25 mouse cellular contexts compared by ENCODE assay signal in the genomic region with DNA sequence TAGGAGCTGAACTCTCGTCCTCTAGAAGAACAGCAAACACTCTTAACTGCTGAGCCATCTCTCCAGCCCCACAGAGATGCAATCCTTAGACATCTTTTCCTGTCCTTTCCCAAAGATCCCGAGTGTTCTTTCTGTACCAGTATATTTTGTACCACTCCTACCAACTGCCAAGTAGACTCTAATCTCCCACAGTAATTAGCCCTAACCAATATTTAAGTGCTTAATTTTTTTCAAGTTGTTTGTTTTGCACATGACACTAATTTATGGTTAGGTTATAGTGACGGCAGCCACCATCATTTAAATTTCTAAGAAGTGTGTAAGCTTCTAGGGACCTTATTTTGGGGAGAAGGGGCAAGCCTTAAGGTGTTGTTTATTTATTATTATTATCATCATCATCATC. TPM values are rescaled to one million over a fixed set of nuclear protein-coding genes. Genes with fewer than 3 reads are reported as not detected.
DNase-seq lines count a peak whose midpoint lies in the region; ATAC-seq and TF ChIP-seq lines count a peak whose summit lies in the region.
"Had no signal": no experiment of that assay in that cellular context is flagged by ENCODE, and none has a peak within 500 bp of the region (broad histone marks: within the 10 kb centered on the region; RNA-seq: fewer than 3 reads in every experiment).

No protein-coding gene starts in this region.

- H3K4me3 ChIP-seq in forebrain, embryonic 13.5 days, result no peak overlapping the region
- no peak overlapping the region for H3K4me3 ChIP-seq in forebrain, embryonic 10.5 days
- no peak overlapping the region for H3K4me3 ChIP-seq in forebrain, postnatal 0 days (ENCODE audit: low read depth, low read length)
- H3K4me3 ChIP-seq: gastrocnemius, adult 2 months; heart, embryonic 12.5 days; heart, embryonic 15.5 days; hindbrain, embryonic 12.5 days; hindbrain, embryonic 15.5 days had no signal

- H3K27ac ChIP-seq in forebrain, embryonic 13.5 days, result no peak overlapping the region
- H3K27ac ChIP-seq in forebrain, embryonic 10.5 days, result no peak overlapping the region
- H3K27ac ChIP-seq in forebrain, postnatal 0 days (ENCODE audit: low read depth, low read length), result no peak overlapping the region
- H3K27ac ChIP-seq: heart, embryonic 15.5 days; hindbrain, embryonic 12.5 days; hindbrain, embryonic 15.5 days had no signal

- H3K36me3 ChIP-seq in forebrain, embryonic 13.5 days (ENCODE audit: poor library complexity, severe bottlenecking), result no peaks in the 10 kb centered on the region
- no peaks in the 10 kb centered on the region for H3K36me3 ChIP-seq in forebrain, embryonic 10.5 days (replicated peaks)
- no peaks in the 10 kb centered on the region for H3K36me3 ChIP-seq in forebrain, postnatal 0 days (ENCODE audit: insufficient read depth)
- H3K36me3 ChIP-seq: heart, embryonic 12.5 days; heart, embryonic 15.5 days; hindbrain, embryonic 12.5 days; hindbrain, embryonic 15.5 days had no signal

- 30% methylated on average over 3 of the region's 3 CpGs for WGBS in forebrain, embryonic 13.5 days
- 64% methylated on average over 3 of the region's 3 CpGs for WGBS in forebrain, embryonic 10.5 days
- 22% methylated on average over 3 of the region's 3 CpGs for WGBS in forebrain, postnatal 0 days

- H3K27me3 ChIP-seq in forebrain, embryonic 13.5 days, result peaks cover 85% of the 10 kb centered on the region
- peaks cover 87% of the 10 kb centered on the region for H3K27me3 ChIP-seq in forebrain, embryonic 10.5 days (ENCODE audit: poor library complexity, severe bottlenecking)
- H3K27me3 ChIP-seq in forebrain, postnatal 0 days (ENCODE audit: insufficient read depth, low read length), result peaks cover 42% of the 10 kb centered on the region
- H3K27me3 ChIP-seq: heart, embryonic 12.5 days; hindbrain, embryonic 12.5 days; hindbrain, embryonic 15.5 days had no signal

- DNase-seq in forebrain, embryonic 10.5 days (ENCODE audit: extremely low spot score, low spot score), result no peak
- peak; percentile 54 for DNase-seq in heart, adult 11 months
- DNase-seq in heart, postnatal 36 days, result no peak
- DNase-seq in forebrain, postnatal 0 days, result peak; percentile 5
- DNase-seq in cerebellum, postnatal 4 days (ENCODE audit: low spot score in 2 of 2), result no peak
- DNase-seq: adrenal gland, adult 8-10 months; adrenal gland, postnatal 25 days; cerebellum, adult 11-12 months; cerebellum, adult 8-10 months; cerebellum, postnatal 10 days; cerebellum, postnatal 36 days; gastrocnemius, adult 2 months; gastrocnemius, postnatal 14 days; heart, adult 18-20 months; heart, postnatal 10 days; heart, postnatal 4 days; kidney, adult 2 months had no signal

- H3K9ac ChIP-seq in forebrain, embryonic 13.5 days, result no peak overlapping the region
- no peak overlapping the region for H3K9ac ChIP-seq in forebrain, postnatal 0 days
- H3K9ac ChIP-seq: heart, embryonic 12.5 days; heart, embryonic 15.5 days; hindbrain, embryonic 12.5 days; hindbrain, embryonic 15.5 days had no signal

- no peak overlapping the region for H3K4me2 ChIP-seq in forebrain, embryonic 13.5 days
- H3K4me2 ChIP-seq in forebrain, postnatal 0 days (ENCODE audit: low read depth), result no peak overlapping the region
- H3K4me2 ChIP-seq: heart, embryonic 12.5 days; heart, embryonic 15.5 days; hindbrain, embryonic 12.5 days; hindbrain, embryonic 15.5 days had no signal

- TF ChIP-seq CTCF in forebrain, postnatal 0 days (IDR thresholded peaks at IDR 0.05; ENCODE audit: low read depth), result no peak

- intact Hi-C loops in heart, postnatal 36 days (cut with DNase I), result no loop called here

- peak; percentile 73 for ATAC-seq in forebrain, embryonic 13.5 days
- peak; percentile 61 for ATAC-seq in forebrain, postnatal 0 days
- ATAC-seq in erythroblast, adult 5-6 weeks (replicated peaks; ENCODE audit: low FRiP score, poor library complexity, severe bottlenecking), result no peak
- ATAC-seq: activated CD4-positive, CD25-positive, alpha-beta regulatory T cell, adult 4 months; intestine, postnatal 0 days had no signal

- H3K4me1 ChIP-seq in forebrain, embryonic 13.5 days, result peaks cover 21% of the 10 kb centered on the region
- H3K4me1 ChIP-seq in forebrain, embryonic 10.5 days, result peaks cover 39% of the 10 kb centered on the region
- no peaks in the 10 kb centered on the region for H3K4me1 ChIP-seq in forebrain, postnatal 0 days (ENCODE audit: insufficient read depth)

- no peaks in the 10 kb centered on the region for H3K9me3 ChIP-seq in forebrain, embryonic 13.5 days (replicated peaks)
- H3K9me3 ChIP-seq in forebrain, embryonic 10.5 days, result no peaks in the 10 kb centered on the region
- H3K9me3 ChIP-seq in forebrain, postnatal 0 days (ENCODE audit: low read length), result no peaks in the 10 kb centered on the region
- H3K9me3 ChIP-seq: heart, embryonic 12.5 days; heart, embryonic 15.5 days; hindbrain, embryonic 12.5 days; hindbrain, embryonic 15.5 days had no signal

RNA-seq across cellular contexts. Expression of a gene that starts 27.7 kb away (rescaled TPM):
- polyA plus RNA-seq in forebrain, embryonic 13.5 days (2015; fragmentation: Nextera tagmentation; extraction: Ambion mirVana), result 16.5 and 18.4 TPM in 2 replicates
- 18.5 and 18.7 TPM in 2 replicates for polyA plus RNA-seq in forebrain, embryonic 10.5 days (2016; fragmentation: Nextera tagmentation; extraction: Ambion mirVana)
- 1 to 10 TPM; 9.0 to 9.4 TPM for total RNA-seq in heart, postnatal 36 days (2021)
- total RNA-seq in forebrain, postnatal 0 days (2014; rRNA removed), result 10.2 and 20.6 TPM in 2 replicates
- polyA plus RNA-seq in forebrain, postnatal 0 days (2015; fragmentation: Nextera tagmentation; extraction: Ambion mirVana), result 7.0 and 10.0 TPM in 2 replicates
- total RNA-seq in erythroblast, adult 5-6 weeks (2015; ENCODE audit: low replicate concordance), result 4.6 and 7.7 TPM in 2 replicates
- total RNA-seq in erythroblast, adult 5-6 weeks (2017; ENCODE audit: low replicate concordance), result 7.9 and 8.9 TPM in 2 replicates

Comparison
In these comparisons a context has a peak if more than half of its experiments do, and no peak if none do; other contexts are left out.
1. DNase-seq: peak in heart, adult 11 months (single experiment) and forebrain, postnatal 0 days (single experiment); none in forebrain, embryonic 10.5 days (single experiment), heart, postnatal 36 days (0 of 2) and cerebellum, postnatal 4 days (0 of 2).